Mouse (Mus musculus) frontal cortex, postnatal 25 days (tissue): ENCODE results near the gene Gm45618.
A peak's percentile ranks its signal among the peaks of the same experiment; 100 is the strongest.
"Not testable (repeated sequence)": the region's sequence is repeated elsewhere in the genome, so short reads cannot be mapped to it uniquely, and the experiment has no call there.

Experiments
- DNase-seq, 2 experiments: peaks; one replicate each; pipeline ENCODE4 v3.0.0; 2022; ENCODE audit warnings: low spot score in 2 of 2

The Gm45618 gene

GRCm38 (mm10) chr7:142120629-142121028 is at the start of gene Gm45618:
Gene Gm45618, minus strand, starts transcription at chr7:142120729.
- not testable (repeated sequence) for DNase-seq

GRCm38 (mm10) chr7:142169836-142170235 is 49.3 kb upstream of the Gm45618 start:
- DNase-seq = no peak

- DNase-seq = not testable (repeated sequence)
Observed at GRCm38 (mm10) chr7:142165639-142166038, 45.1 kb upstream of the Gm45618 start, which contains the start of gene Gm4553. Gene Gm4553, minus strand, starts transcription at chr7:142165739.

- DNase-seq = no peak
Observed at GRCm38 (mm10) chr7:142159366-142159765, 38.8 kb upstream of the Gm45618 start.

GRCm38 (mm10) chr7:142157013-142157412 is 36.5 kb upstream of the Gm45618 start, which contains the start of gene Gm29735:
Gene Gm29735, minus strand, starts transcription at chr7:142157113.
- not testable (repeated sequence) for DNase-seq

GRCm38 (mm10) chr7:142155308-142155707 is 34.8 kb upstream of the Gm45618 start:
- DNase-seq = no peak

- DNase-seq = no peak
Observed at GRCm38 (mm10) chr7:142152191-142152590, 31.7 kb upstream of the Gm45618 start.

GRCm38 (mm10) chr7:142148633-142149032 is 28.1 kb upstream of the Gm45618 start:
- no peak for DNase-seq

- DNase-seq = peak in 1 of 2 experiments; percentile 20
Observed at GRCm38 (mm10) chr7:142146033-142146432, 25.5 kb upstream of the Gm45618 start.

- no peak for DNase-seq
Observed at GRCm38 (mm10) chr7:142145413-142145940, 24.9 kb upstream of the Gm45618 start.

- no peak for DNase-seq
Observed at GRCm38 (mm10) chr7:142144507-142144906, 24.0 kb upstream of the Gm45618 start, which contains the start of gene Gm45337. Gene Gm45337, minus strand, starts transcription at chr7:142144607.

- not testable (repeated sequence) for DNase-seq
Observed at GRCm38 (mm10) chr7:142143506-142144010, 23.0 kb upstream of the Gm45618 start.

GRCm38 (mm10) chr7:142140696-142141095 is 20.2 kb upstream of the Gm45618 start:
- DNase-seq = no peak

- not testable (repeated sequence) for DNase-seq
Observed at GRCm38 (mm10) chr7:142135934-142136333, 15.4 kb upstream of the Gm45618 start, which contains the start of gene Gm39115. Gene Gm39115, minus strand, starts transcription at chr7:142136034.

GRCm38 (mm10) chr7:142134206-142134995 is 13.9 kb upstream of the Gm45618 start:
- no peak for DNase-seq

- DNase-seq = no peak
Observed at GRCm38 (mm10) chr7:142128843-142129242, 8.3 kb upstream of the Gm45618 start.

GRCm38 (mm10) chr7:142119632-142120031 is 897 bp downstream of the Gm45618 start:
- no peak for DNase-seq

- DNase-seq = no peak
Observed at GRCm38 (mm10) chr7:142104747-142105146, 15.8 kb downstream of the Gm45618 start.

- DNase-seq = peak; percentile 69 to 70
Observed at GRCm38 (mm10) chr7:142097776-142098175, 22.8 kb downstream of the Gm45618 start.

- DNase-seq = no peak
Observed at GRCm38 (mm10) chr7:142096701-142097100, 23.8 kb downstream of the Gm45618 start.

GRCm38 (mm10) chr7:142095183-142095931 is 25.2 kb downstream of the Gm45618 start, which contains the start of gene Dusp8:
Gene Dusp8, minus strand, starts transcription at chr7:142095843.
- DNase-seq = peak; percentile 88 to 93
